Mouse (Mus musculus): ENCODE data around the gene Reep6.

Reep6 gene

GRCm38 (mm10) chr10:80329273-80330081 lies at the start of gene Reep6, which contains the start of gene Pcsk4:
TSS of gene Reep6 (plus strand) at chr10:80329953.
TSS of gene Pcsk4 (minus strand) at chr10:80329498.
- peak; percentile 93 to 94 for DNase-seq (ENCODE audit: low spot score in 2 of 2)

GRCm38 (mm10) chr10:80281304-80281703 lies 48.4 kb upstream of the Reep6 start:
- DNase-seq (ENCODE audit: low spot score in 2 of 2): no peak

- no peak for DNase-seq (ENCODE audit: low spot score in 2 of 2)
Observed at GRCm38 (mm10) chr10:80281921-80282371, 47.8 kb upstream of the Reep6 start.

- no peak for DNase-seq (ENCODE audit: low spot score in 2 of 2)
Observed at GRCm38 (mm10) chr10:80282481-80283441, 47.0 kb upstream of the Reep6 start.

- no peak for DNase-seq (ENCODE audit: low spot score in 2 of 2)
Observed at GRCm38 (mm10) chr10:80285222-80286070, 44.3 kb upstream of the Reep6 start.

- DNase-seq (ENCODE audit: low spot score in 2 of 2): no peak
Observed at GRCm38 (mm10) chr10:80288097-80288496, 41.7 kb upstream of the Reep6 start.

- no peak for DNase-seq (ENCODE audit: low spot score in 2 of 2)
Observed at GRCm38 (mm10) chr10:80288657-80289056, 41.1 kb upstream of the Reep6 start.

- peak; percentile 92 to 93 for DNase-seq (ENCODE audit: low spot score in 2 of 2)
Observed at GRCm38 (mm10) chr10:80292251-80293146, 37.3 kb upstream of the Reep6 start, which contains the start of gene Rps15. TSS of gene Rps15 (plus strand) at chr10:80292453.

GRCm38 (mm10) chr10:80293325-80293724 lies 36.4 kb upstream of the Reep6 start:
- peak in 1 of 2 experiments; percentile 35 for DNase-seq (ENCODE audit: low spot score in 2 of 2)

GRCm38 (mm10) chr10:80294311-80294710 lies 35.4 kb upstream of the Reep6 start:
- no peak for DNase-seq (ENCODE audit: low spot score in 2 of 2)

- DNase-seq (ENCODE audit: low spot score in 2 of 2): peak in 1 of 2 experiments; percentile 18
Observed at GRCm38 (mm10) chr10:80294788-80295303, 34.9 kb upstream of the Reep6 start.

GRCm38 (mm10) chr10:80295618-80296425 lies 33.9 kb upstream of the Reep6 start, which contains the start of gene Apc2:
TSS of gene Apc2 (plus strand) at chr10:80295977.
- peak; percentile 78 to 88 for DNase-seq (ENCODE audit: low spot score in 2 of 2)

- no peak for DNase-seq (ENCODE audit: low spot score in 2 of 2)
Observed at GRCm38 (mm10) chr10:80296824-80297223, 32.9 kb upstream of the Reep6 start.

- DNase-seq (ENCODE audit: low spot score in 2 of 2): no peak
Observed at GRCm38 (mm10) chr10:80297526-80298133, 32.1 kb upstream of the Reep6 start.

- peak; percentile 91 to 94 for DNase-seq (ENCODE audit: low spot score in 2 of 2)
Observed at GRCm38 (mm10) chr10:80298571-80299281, 31.0 kb upstream of the Reep6 start.

GRCm38 (mm10) chr10:80299301-80299700 lies 30.5 kb upstream of the Reep6 start:
- DNase-seq (ENCODE audit: low spot score in 2 of 2): no peak

GRCm38 (mm10) chr10:80299824-80300223 lies 29.9 kb upstream of the Reep6 start:
- DNase-seq (ENCODE audit: low spot score in 2 of 2): no peak

GRCm38 (mm10) chr10:80300672-80301181 lies 29.0 kb upstream of the Reep6 start:
- DNase-seq (ENCODE audit: low spot score in 2 of 2): no peak

All from right cerebral cortex, adult 2 months (tissue).